Mouse (Mus musculus) midbrain, embryonic 11.5 days (tissue): Measurements from ENCODE around the gene Dlg2. TPM values are rescaled to one million over a fixed set of nuclear protein-coding genes. Genes with fewer than 3 reads are reported as not detected.
A peak's percentile ranks its signal among the peaks of the same experiment; 100 is the strongest.

Source experiments
- ATAC-seq: fragments of 200-750 bp; cut with Nextera tagmentation; 2 replicates; pipeline ENCODE4 v1.8.0; 2017; ENCODE audit warnings: moderate TSS enrichment, moderate library complexity; ENCODE audit not compliant: low FRiP score
- DNase-seq: peaks from one replicate; pipeline ENCODE4 v3.0.0; 2015; ENCODE audit warnings: low spot score; ENCODE audit errors: missing footprints
- H3K27ac ChIP-seq: fragments of 300-500 bp; sonication (generic); 2 replicates; pipeline ENCODE4 v1.5.1; 2014; ENCODE audit warnings: low read depth, low read length
- H3K27me3 ChIP-seq: fragments of 300-500 bp; sonication (generic); 2 replicates; pipeline ENCODE4 v1.6.1; 2014; ENCODE audit warnings: mild to moderate bottlenecking, low read length, moderate library complexity, mixed read lengths; ENCODE audit not compliant: control insufficient read depth, insufficient read depth
- H3K36me3 ChIP-seq: fragments of 300-500 bp; sonication (generic); 2 replicates; pipeline ENCODE4 v1.6.1; 2014; ENCODE audit warnings: mild to moderate bottlenecking, low read length, moderate library complexity, mixed read lengths; ENCODE audit not compliant: control insufficient read depth, insufficient read depth
- H3K4me1 ChIP-seq: fragments of 300-500 bp; sonication (generic); 2 replicates; pipeline ENCODE4 v1.6.1; 2014; ENCODE audit warnings: low read length; ENCODE audit not compliant: control insufficient read depth, insufficient read depth
- H3K4me2 ChIP-seq: fragments of 300-500 bp; sonication (generic); 2 replicates; pipeline ENCODE4 v1.6.1; 2014; ENCODE audit warnings: mild to moderate bottlenecking, moderate library complexity
- H3K4me3 ChIP-seq: fragments of 300-500 bp; sonication (generic); 2 replicates; pipeline ENCODE4 v1.5.1; 2014; ENCODE audit warnings: low read depth, low read length
- H3K9ac ChIP-seq: fragments of 300-500 bp; sonication (generic); 2 replicates; pipeline ENCODE4 v1.6.1; 2014; ENCODE audit warnings: low read length
- H3K9me3 ChIP-seq: fragments of 300-500 bp; sonication (generic); 2 replicates; pipeline ENCODE4 v1.6.1; 2016; ENCODE audit warnings: low read length; ENCODE audit not compliant: control insufficient read depth
- WGBS: fragments of 180-500 bp; shearing (Covaris S2); extraction: QIAGEN DNeasy Blood & Tissue Kit; methylation state at CpG from one replicate; pipeline ENCODE4 v1.1.7; 2014; 5-methylcytosine and 5-hydroxymethylcytosine counted together
- polyA plus RNA-seq: library from polyadenylated mRNA; unstranded; fragments of >200 nt; fragmentation: Nextera tagmentation; extraction: Ambion mirVana; gene quantifications from 2 replicates; pipeline ENCODE4 v1.2.1, GENCODE M21; 2014

Dlg2 gene
- polyA plus RNA-seq, 1 experiment from 2014 or later: 1.8 TPM

- 2% methylated on average over 3 of the region's 3 CpGs for WGBS
- no peaks in the 10 kb centered on the region for H3K27me3 ChIP-seq
- H3K4me1 ChIP-seq: no peaks in the 10 kb centered on the region
- ATAC-seq (peak; percentile 91), DNase-seq (peak; percentile 91)
- no peak overlapping the region for H3K9ac ChIP-seq
- H3K4me3 ChIP-seq: no peak overlapping the region
- H3K9me3 ChIP-seq: no peaks in the 10 kb centered on the region
- H3K4me2 ChIP-seq: no peak overlapping the region
- no peak overlapping the region for H3K27ac ChIP-seq
- H3K36me3 ChIP-seq: no peaks in the 10 kb centered on the region
These were observed 1617.4 kb downstream of the Dlg2 start for GRCm38 (mm10) chr7:92093860-92094259.

- Histone ChIP-seq H3K4me1 (no peaks in the 10 kb centered on the region), H3K27me3 (no peaks in the 10 kb centered on the region), H3K9ac (no peak overlapping the region), H3K9me3 (no peaks in the 10 kb centered on the region), H3K4me2 (no peak overlapping the region), H3K36me3 (no peaks in the 10 kb centered on the region), H3K4me3 (no peak overlapping the region), H3K27ac (no peak overlapping the region)
- no peak for ATAC-seq
- 84% methylated on average over 3 of the region's 3 CpGs for WGBS
- no peak for DNase-seq
These were observed 1618.7 kb downstream of the Dlg2 start for GRCm38 (mm10) chr7:92095198-92095597.

- DNase-seq (peak; percentile 57), ATAC-seq (no peak)
- Histone ChIP-seq H3K4me1 (no peaks in the 10 kb centered on the region), H3K27ac (no peak overlapping the region), H3K4me2 (no peak overlapping the region), H3K4me3 (no peak overlapping the region), H3K9ac (no peak overlapping the region), H3K9me3 (no peaks in the 10 kb centered on the region), H3K36me3 (no peaks in the 10 kb centered on the region), H3K27me3 (no peaks in the 10 kb centered on the region)
- 91% methylated on average over 2 of the region's 2 CpGs for WGBS
These were observed 1624.4 kb downstream of the Dlg2 start for GRCm38 (mm10) chr7:92100847-92101246.

- Histone ChIP-seq H3K27me3 (no peaks in the 10 kb centered on the region), H3K9me3 (no peaks in the 10 kb centered on the region), H3K9ac (no peak overlapping the region), H3K27ac (no peak overlapping the region), H3K4me3 (no peak overlapping the region), H3K36me3 (no peaks in the 10 kb centered on the region), H3K4me2 (no peak overlapping the region), H3K4me1 (no peaks in the 10 kb centered on the region)
- ATAC-seq: peak; percentile 86
- peak; percentile 96 for DNase-seq
- 19% methylated on average over 4 of the region's 4 CpGs for WGBS
These were observed 1626.5 kb downstream of the Dlg2 start for GRCm38 (mm10) chr7:92102892-92103543.

GRCm38 (mm10) chr7:92105477-92105876, 1629.0 kb downstream of the Dlg2 start:
- no peak for DNase-seq
- WGBS: 48% methylated on average over 2 of the region's 2 CpGs
- no peaks in the 10 kb centered on the region for H3K36me3 ChIP-seq
- H3K4me1 ChIP-seq: no peaks in the 10 kb centered on the region
- no peaks in the 10 kb centered on the region for H3K27me3 ChIP-seq
- no peak overlapping the region for H3K27ac ChIP-seq
- H3K4me2 ChIP-seq: no peak overlapping the region
- no peak overlapping the region for H3K4me3 ChIP-seq
- H3K9ac ChIP-seq: no peak overlapping the region
- ATAC-seq: peak; percentile 49; the same call in 1 of the 2 replicates
- H3K9me3 ChIP-seq: no peaks in the 10 kb centered on the region

GRCm38 (mm10) chr7:92105956-92106355, 1629.5 kb downstream of the Dlg2 start:
- no peak overlapping the region for H3K4me3 ChIP-seq
- DNase-seq (no peak), ATAC-seq (no peak)
- no peaks in the 10 kb centered on the region for H3K9me3 ChIP-seq
- no peaks in the 10 kb centered on the region for H3K36me3 ChIP-seq
- H3K4me2 ChIP-seq: no peak overlapping the region
- no peaks in the 10 kb centered on the region for H3K27me3 ChIP-seq
- H3K4me1 ChIP-seq: no peaks in the 10 kb centered on the region
- 85% methylated on average over 2 of the region's 2 CpGs for WGBS
- H3K9ac ChIP-seq: no peak overlapping the region
- no peak overlapping the region for H3K27ac ChIP-seq

- 89% methylated on average over 4 of the region's 4 CpGs for whole genome bisulfite sequencing
- H3K9me3 ChIP-seq: no peaks in the 10 kb centered on the region
These were observed 1636.6 kb downstream of the Dlg2 start for GRCm38 (mm10) chr7:92113065-92113464.

GRCm38 (mm10) chr7:92115237-92115871, 1638.9 kb downstream of the Dlg2 start:
- no peak overlapping the region for H3K27ac ChIP-seq
- no peak overlapping the region for H3K9ac ChIP-seq
- ATAC-seq (no peak), DNase-seq (no peak)
- H3K4me1 ChIP-seq: no peaks in the 10 kb centered on the region
- no peaks in the 10 kb centered on the region for H3K27me3 ChIP-seq
- H3K4me2 ChIP-seq: no peak overlapping the region
- no peaks in the 10 kb centered on the region for H3K9me3 ChIP-seq
- H3K4me3 ChIP-seq: no peak overlapping the region
- H3K36me3 ChIP-seq: no peaks in the 10 kb centered on the region
- 91% methylated on average over 5 of the region's 5 CpGs for WGBS

More at GRCm38 (mm10) chr7:92113065-92113464, 1636.6 kb downstream of the Dlg2 start:
- no peak overlapping the region for H3K4me3 ChIP-seq
- H3K4me1 ChIP-seq: no peaks in the 10 kb centered on the region
- no peak overlapping the region for H3K27ac ChIP-seq
- no peaks in the 10 kb centered on the region for H3K27me3 ChIP-seq
- H3K9ac ChIP-seq: no peak overlapping the region
- DNase-seq (no peak), ATAC-seq (0 out of 2 replicates have a peak, but pooled peaks have one; percentile 14)
- H3K36me3 ChIP-seq: no peaks in the 10 kb centered on the region
- H3K4me2 ChIP-seq: no peak overlapping the region

GRCm38 (mm10) chr7:92123276-92123675, 1646.8 kb downstream of the Dlg2 start:
- no peaks in the 10 kb centered on the region for H3K27me3 ChIP-seq
- ATAC-seq (no peak), DNase-seq (no peak)
- WGBS: 59% methylated on average over 2 of the region's 2 CpGs
- no peaks in the 10 kb centered on the region for H3K4me1 ChIP-seq
- no peak overlapping the region for H3K27ac ChIP-seq
- no peak overlapping the region for H3K9ac ChIP-seq
- no peak overlapping the region for H3K4me2 ChIP-seq
- no peak overlapping the region for H3K4me3 ChIP-seq
- no peaks in the 10 kb centered on the region for H3K9me3 ChIP-seq
- H3K36me3 ChIP-seq: no peaks in the 10 kb centered on the region
